Mouse (Mus musculus): ENCODE results near the gene Kiss1r.

- TF ChIP-seq CTCF (IDR thresholded peaks at IDR 0.05; ENCODE audit: low read depth, low read length): no peak
- no peak for TF ChIP-seq GATA1 (IDR thresholded peaks at IDR 0.05; ENCODE audit: borderline replicate concordance, low read length)
- no peak for TF ChIP-seq POLR2AphosphoS5 (IDR thresholded peaks at IDR 0.05; ENCODE audit: insufficient replicate concordance, low read depth, low read length)
- no peak for TF ChIP-seq TAL1 (conservative IDR thresholded peaks at IDR 0.05; ENCODE audit: low read depth, low read length)
- TF ChIP-seq GATA2 (IDR thresholded peaks at IDR 0.05; ENCODE audit: borderline replicate concordance, low read depth, low read length): no peak
Observed at GRCm38 (mm10) chr10:79960671-79961294, 44.0 kb downstream of the Kiss1r start.

Measured in G1E (cell line).